Comparison of ENCODE assay signal across 25 mouse cellular contexts in genomic region chr16:97923700-97924099, GRCm38 (mm10).
"Had no signal": no experiment of that assay in that cellular context is flagged by ENCODE, and none has a peak within 500 bp of the region (broad histone marks: within the 10 kb centered on the region; RNA-seq: fewer than 3 reads in every experiment).

No protein-coding gene starts in this region.

- H3K9me3 ChIP-seq: heart, embryonic 10.5 days; heart, embryonic 12.5 days; hindbrain, embryonic 10.5 days; hindbrain, embryonic 13.5 days; hindbrain, embryonic 15.5 days; kidney, embryonic 15.5 days; limb, embryonic 10.5 days; limb, embryonic 12.5 days had no signal

- H3K9ac ChIP-seq: heart, embryonic 12.5 days; hindbrain, embryonic 13.5 days; hindbrain, embryonic 15.5 days; kidney, embryonic 15.5 days; limb, embryonic 12.5 days had no signal

- H3K36me3 ChIP-seq: heart, embryonic 10.5 days; heart, embryonic 12.5 days; hindbrain, embryonic 10.5 days; hindbrain, embryonic 13.5 days; hindbrain, embryonic 15.5 days; kidney, embryonic 15.5 days; limb, embryonic 10.5 days; limb, embryonic 12.5 days had no signal

- H3K27me3 ChIP-seq: heart, embryonic 12.5 days; hindbrain, embryonic 13.5 days; hindbrain, embryonic 15.5 days; kidney, embryonic 15.5 days; limb, embryonic 12.5 days had no signal

- ATAC-seq: hindbrain, postnatal 0 days; intestine, embryonic 16.5 days had no signal

- H3K27ac ChIP-seq: heart, embryonic 10.5 days; hindbrain, embryonic 10.5 days; hindbrain, embryonic 13.5 days; hindbrain, embryonic 15.5 days; hindbrain, postnatal 0 days; kidney, embryonic 15.5 days; kidney, postnatal 0 days; left cerebral cortex, adult 2 months; limb, embryonic 10.5 days; limb, embryonic 12.5 days had no signal

- DNase-seq: gastrocnemius, postnatal 14 days; gastrocnemius, postnatal 36 days; heart, adult 18-20 months; heart, postnatal 10 days; heart, postnatal 4 days; kidney, adult 11 months; kidney, adult 2 months; kidney, adult 9 months; kidney, postnatal 14 days; kidney, postnatal 36 days; layer of hippocampus, adult 9-11 months; layer of hippocampus, postnatal 36 days; liver had no signal

- H3K4me3 ChIP-seq: heart, embryonic 10.5 days; heart, embryonic 12.5 days; hindbrain, embryonic 10.5 days; left cerebral cortex, adult 2 months; limb, embryonic 10.5 days; limb, embryonic 12.5 days had no signal
